Mouse (Mus musculus): ENCODE data around the gene Lyl1. TPM values are rescaled to one million over a fixed set of nuclear protein-coding genes. Genes with fewer than 3 reads are reported as not detected.

The Lyl1 gene
- polyA plus RNA-seq, 1 experiment from 2014 or later, result 45.6 TPM

DNA sequence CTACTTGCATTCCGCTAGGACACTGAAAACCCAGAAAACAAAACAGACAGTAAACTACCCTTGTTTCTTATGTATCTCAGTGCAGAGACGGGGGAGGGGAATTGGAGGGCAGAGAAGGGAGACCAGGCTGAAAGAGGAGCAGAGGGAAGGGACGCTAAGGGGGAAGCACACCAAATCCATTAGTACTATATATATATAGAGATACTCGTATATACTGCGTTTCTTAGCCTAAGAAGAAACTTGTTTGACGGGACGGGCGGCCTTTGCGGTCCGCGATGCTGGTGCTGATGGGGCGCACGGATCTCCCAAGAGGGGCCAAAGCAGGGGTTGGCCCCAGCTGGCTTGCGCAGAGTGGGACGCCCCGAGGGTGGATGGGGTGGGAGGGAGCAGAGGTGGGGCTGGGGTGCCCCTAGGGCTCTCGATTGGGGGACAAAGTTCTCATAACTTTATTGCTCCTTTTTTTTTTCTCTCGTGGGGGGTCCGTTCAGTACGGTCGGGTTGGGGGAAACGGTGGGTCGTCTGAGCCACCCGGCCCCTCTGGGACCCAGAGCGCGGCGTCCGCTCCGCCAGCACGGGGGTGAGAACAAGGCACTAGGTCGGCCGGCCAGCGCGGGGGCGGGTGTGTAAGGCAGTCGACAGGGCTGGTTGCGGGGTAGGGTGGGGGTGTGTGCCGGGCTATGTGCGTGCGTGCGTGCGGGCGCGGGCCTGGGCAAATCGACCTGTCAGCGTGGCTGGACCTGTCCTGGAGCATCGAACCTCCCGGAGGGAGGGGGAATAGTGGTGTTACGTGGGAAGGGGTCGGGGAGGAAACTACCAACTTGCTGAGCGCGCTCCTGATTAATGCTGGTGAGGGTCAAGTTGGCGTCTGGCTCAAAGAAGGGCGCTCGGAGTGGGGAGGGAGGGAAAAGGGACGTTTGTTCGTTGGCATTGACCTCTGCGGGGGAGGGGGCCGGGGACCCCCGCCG is 3.9 kb downstream of the Lyl1 start:
- Histone ChIP-seq H3K4me1 (ENCODE audit: control insufficient read depth, low read depth, low read length) (peaks cover 68% of the 10 kb centered on the region), H3K27me3 (ENCODE audit: control insufficient read depth, insufficient read depth, low read depth, low read length) (peaks cover 29% of the 10 kb centered on the region)
- WGBS (ENCODE audit: insufficient replicate concordance), result under 1% methylated on average over 61 of the region's 61 CpGs

DNA sequence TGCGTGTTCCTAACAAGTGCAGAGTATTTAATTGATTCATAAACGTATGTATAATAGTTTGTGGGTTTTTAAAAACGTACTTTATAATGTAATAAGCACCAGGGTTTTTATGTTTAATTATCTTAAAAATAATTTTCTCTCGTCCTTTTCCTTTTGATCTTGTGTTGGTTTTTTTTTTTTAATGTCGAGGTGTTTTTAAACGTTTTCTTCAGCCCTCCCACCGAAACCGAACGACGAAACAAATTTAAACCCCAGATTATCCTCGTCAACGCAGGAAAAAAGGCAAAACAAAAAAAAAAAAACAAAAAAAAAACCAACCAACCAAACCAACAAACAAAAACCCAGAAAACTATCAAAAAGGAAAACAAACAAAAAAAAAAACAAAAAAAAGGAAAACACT is 4.7 kb downstream of the Lyl1 start:
- H3K4me3 ChIP-seq (ENCODE audit: low read depth, low read length), result peak overlapping the region; percentile 71
- H3K36me3 ChIP-seq (ENCODE audit: control insufficient read depth, insufficient read depth), result peaks cover 17% of the 10 kb centered on the region
- H3K27ac ChIP-seq (ENCODE audit: low read length), result peak overlapping the region; percentile 98
- no peak for ATAC-seq (ENCODE audit: low read depth)
- H3K4me2 ChIP-seq (ENCODE audit: low read depth, low read length), result peak overlapping the region; percentile 93
- peaks cover 60% of the 10 kb centered on the region for H3K4me1 ChIP-seq (ENCODE audit: control insufficient read depth, low read depth, low read length)
- H3K9ac ChIP-seq (ENCODE audit: low read depth, low read length), result peak overlapping the region; percentile 83
- 2% methylated on average over 12 of the region's 12 CpGs for WGBS (ENCODE audit: insufficient replicate concordance)
- no peaks in the 10 kb centered on the region for H3K9me3 ChIP-seq (replicated peaks; ENCODE audit: control insufficient read depth, low read length)
- peaks cover 29% of the 10 kb centered on the region for H3K27me3 ChIP-seq (ENCODE audit: control insufficient read depth, insufficient read depth, low read depth, low read length)

More for the DNA sequence above, 3.9 kb downstream of the Lyl1 start:
- ATAC-seq (ENCODE audit: low read depth), result no peak
- Histone ChIP-seq H3K9ac (ENCODE audit: low read depth, low read length) (peak overlapping the region; percentile 83), H3K4me3 (ENCODE audit: low read depth, low read length) (peak overlapping the region; percentile 71), H3K36me3 (ENCODE audit: control insufficient read depth, insufficient read depth) (peaks cover 17% of the 10 kb centered on the region), H3K4me2 (ENCODE audit: low read depth, low read length) (peak overlapping the region; percentile 93), H3K27ac (ENCODE audit: low read length) (peak overlapping the region; percentile 98), H3K9me3 (replicated peaks; ENCODE audit: control insufficient read depth, low read length) (no peaks in the 10 kb centered on the region)

DNA sequence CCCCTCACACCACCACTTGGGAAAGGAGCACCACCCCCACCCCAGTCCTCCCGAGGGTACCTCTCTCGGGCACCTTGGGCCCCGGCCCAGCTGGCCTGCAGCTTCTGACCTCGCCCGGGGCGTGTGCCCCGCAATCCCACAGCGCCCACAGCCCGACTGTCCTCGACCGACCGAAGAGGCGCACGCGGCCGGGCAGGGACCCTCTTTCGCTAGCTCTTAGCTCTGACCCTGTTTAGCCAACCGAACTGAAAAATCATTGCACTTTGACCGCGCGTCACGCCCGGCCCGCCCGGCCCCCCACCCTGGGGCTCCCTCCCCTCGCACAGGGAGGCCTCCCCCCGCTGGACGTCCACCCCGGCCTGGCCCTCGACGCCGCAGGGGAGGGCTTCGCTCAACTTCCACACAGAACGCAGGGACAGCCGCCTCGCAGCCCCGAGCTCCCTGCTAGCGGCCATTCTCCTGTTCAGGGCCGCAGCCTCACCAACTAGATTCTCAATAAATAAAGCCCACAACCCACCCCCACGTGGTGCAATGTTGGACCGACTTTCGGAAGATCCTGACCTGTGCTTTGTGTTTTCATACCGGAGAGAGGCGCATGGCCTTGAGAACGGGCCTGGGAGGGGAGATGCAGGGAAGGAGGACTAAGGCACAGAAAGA is 5.5 kb downstream of the Lyl1 start:
- WGBS (ENCODE audit: insufficient replicate concordance), result under 1% methylated on average over 45 of the region's 45 CpGs
- H3K27me3 ChIP-seq (ENCODE audit: control insufficient read depth, insufficient read depth, low read depth, low read length), result peaks cover 29% of the 10 kb centered on the region

DNA sequence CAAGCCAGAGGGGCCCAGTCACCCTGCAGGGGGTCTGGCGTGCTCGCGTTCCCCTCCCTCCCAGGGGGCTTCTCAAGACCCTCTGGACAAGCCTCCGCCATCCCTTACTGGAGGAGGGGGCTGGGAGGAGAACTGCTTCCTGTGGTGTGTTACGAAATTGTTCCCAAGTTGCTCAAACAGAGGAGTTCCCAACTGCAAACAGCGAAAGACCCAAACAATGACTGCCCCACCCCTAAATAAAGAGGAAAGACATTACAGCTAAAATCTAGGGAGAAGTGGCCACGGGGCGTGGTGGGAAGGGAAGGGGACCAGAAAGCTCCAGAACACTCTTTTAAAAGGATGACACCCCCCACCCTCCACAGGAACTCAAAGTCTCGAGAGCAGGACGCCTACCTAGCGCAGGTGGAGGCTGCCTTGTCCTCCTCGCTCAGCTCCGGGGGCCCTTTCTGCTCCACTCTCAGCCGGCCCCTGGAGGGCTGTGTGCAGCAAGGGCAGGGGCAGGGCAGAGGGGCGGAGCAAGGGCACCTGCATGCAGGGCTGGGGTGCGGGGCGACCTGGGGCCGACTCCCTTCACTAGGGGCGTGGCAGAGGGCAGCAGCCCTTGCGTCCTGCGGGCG is 6.1 kb downstream of the Lyl1 start:
- WGBS (ENCODE audit: insufficient replicate concordance), result 2% methylated on average over 22 of the region's 22 CpGs

More for the DNA sequence above, 5.5 kb downstream of the Lyl1 start:
- Histone ChIP-seq H3K9ac (ENCODE audit: low read depth, low read length) (peak overlapping the region; percentile 63), H3K4me2 (ENCODE audit: low read depth, low read length) (peak overlapping the region; percentile 93), H3K4me3 (ENCODE audit: low read depth, low read length) (peak overlapping the region; percentile 55), H3K4me1 (ENCODE audit: control insufficient read depth, low read depth, low read length) (peaks cover 56% of the 10 kb centered on the region), H3K9me3 (replicated peaks; ENCODE audit: control insufficient read depth, low read length) (no peaks in the 10 kb centered on the region), H3K27ac (ENCODE audit: low read length) (peak overlapping the region; percentile 59), H3K36me3 (ENCODE audit: control insufficient read depth, insufficient read depth) (peaks cover 17% of the 10 kb centered on the region)
- ATAC-seq (ENCODE audit: low read depth), result peak; percentile 7; the same call in 1 of the 2 replicates

DNA sequence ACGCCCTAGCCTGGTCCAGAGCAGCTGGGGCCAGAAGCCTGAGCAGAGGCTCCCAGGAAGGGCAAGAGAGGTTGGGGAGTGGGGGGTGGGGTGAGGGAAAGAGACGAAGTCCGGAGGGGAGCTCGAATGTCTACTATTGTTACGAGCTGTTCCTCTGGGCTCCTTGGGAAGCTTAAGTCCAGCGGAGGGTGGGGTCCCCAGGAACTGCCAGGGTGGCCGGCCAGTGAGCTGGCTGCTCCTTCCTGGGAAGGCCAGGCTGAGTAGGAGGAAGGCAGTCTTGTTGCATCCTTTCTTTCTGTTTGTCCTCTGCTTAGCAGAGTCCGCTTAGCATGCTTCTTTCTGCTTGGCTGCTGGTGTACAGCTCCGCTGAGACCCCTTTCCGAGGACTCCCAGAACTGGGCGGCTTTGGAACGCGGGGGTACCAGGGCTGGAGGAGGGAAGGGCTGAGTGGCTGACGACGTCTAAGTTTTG is 6.8 kb downstream of the Lyl1 start:
- Histone ChIP-seq H3K27me3 (ENCODE audit: control insufficient read depth, insufficient read depth, low read depth, low read length) (peaks cover 29% of the 10 kb centered on the region), H3K9me3 (replicated peaks; ENCODE audit: control insufficient read depth, low read length) (no peaks in the 10 kb centered on the region), H3K4me3 (ENCODE audit: low read depth, low read length) (peak overlapping the region; percentile 55), H3K9ac (ENCODE audit: low read depth, low read length) (peak overlapping the region; percentile 63), H3K4me2 (ENCODE audit: low read depth, low read length) (peak overlapping the region; percentile 93), H3K4me1 (ENCODE audit: control insufficient read depth, low read depth, low read length) (peaks cover 62% of the 10 kb centered on the region), H3K27ac (ENCODE audit: low read length) (peak overlapping the region; percentile 59), H3K36me3 (ENCODE audit: control insufficient read depth, insufficient read depth) (peaks cover 12% of the 10 kb centered on the region)
- WGBS (ENCODE audit: insufficient replicate concordance), result 15% methylated on average over 15 of the region's 15 CpGs
- ATAC-seq (ENCODE audit: low read depth), result no peak

More for the DNA sequence above, 6.1 kb downstream of the Lyl1 start:
- peaks cover 57% of the 10 kb centered on the region for H3K4me1 ChIP-seq (ENCODE audit: control insufficient read depth, low read depth, low read length)
- peaks cover 17% of the 10 kb centered on the region for H3K36me3 ChIP-seq (ENCODE audit: control insufficient read depth, insufficient read depth)
- H3K4me2 ChIP-seq (ENCODE audit: low read depth, low read length), result peak overlapping the region; percentile 93
- H3K27me3 ChIP-seq (ENCODE audit: control insufficient read depth, insufficient read depth, low read depth, low read length), result peaks cover 29% of the 10 kb centered on the region
- peak overlapping the region; percentile 59 for H3K27ac ChIP-seq (ENCODE audit: low read length)
- H3K9me3 ChIP-seq (replicated peaks; ENCODE audit: control insufficient read depth, low read length), result no peaks in the 10 kb centered on the region
- ATAC-seq (ENCODE audit: low read depth), result peak; percentile 40
- H3K9ac ChIP-seq (ENCODE audit: low read depth, low read length), result peak overlapping the region; percentile 63
- H3K4me3 ChIP-seq (ENCODE audit: low read depth, low read length), result peak overlapping the region; percentile 55

DNA sequence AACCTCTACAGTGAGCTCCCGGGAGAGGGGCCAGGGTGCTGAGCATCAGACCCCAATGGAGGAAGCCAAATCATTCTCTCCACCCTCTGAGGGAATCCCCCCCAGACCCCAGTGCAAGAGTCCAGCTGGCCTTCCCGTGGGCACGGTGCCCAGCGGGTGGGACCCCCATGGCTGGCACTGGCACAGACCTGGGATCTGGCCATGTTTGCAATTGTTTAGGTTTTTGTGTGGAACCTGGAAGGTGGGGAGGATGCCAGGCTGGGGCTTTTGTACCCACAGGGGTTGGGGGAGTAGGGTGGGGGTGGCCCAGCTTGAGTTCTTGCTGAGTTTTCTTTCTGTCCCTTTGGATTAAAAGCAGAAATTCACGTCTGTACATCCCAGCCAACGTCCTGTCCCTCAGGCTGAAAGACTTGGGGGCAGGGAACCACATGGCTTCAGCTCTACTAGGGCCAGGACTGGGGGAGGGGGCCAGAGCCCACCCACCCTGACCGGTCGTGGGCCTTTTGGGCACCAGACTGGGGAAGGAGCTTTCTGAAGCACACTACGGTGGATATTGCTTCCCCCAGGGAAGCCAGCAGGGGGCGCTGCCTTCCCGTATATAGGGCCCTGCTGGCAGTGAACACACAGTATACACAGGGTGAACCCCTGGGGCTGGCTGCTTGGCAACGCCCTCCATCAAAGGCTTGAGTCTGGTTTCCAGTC is 7.7 kb downstream of the Lyl1 start:
- Histone ChIP-seq H3K9ac (ENCODE audit: low read depth, low read length) (0 out of 2 replicates have a peak overlapping the region, but pooled peaks have one; percentile 4), H3K27ac (ENCODE audit: low read length) (no peak overlapping the region), H3K27me3 (ENCODE audit: control insufficient read depth, insufficient read depth, low read depth, low read length) (peaks cover 29% of the 10 kb centered on the region), H3K4me2 (ENCODE audit: low read depth, low read length) (peak overlapping the region; percentile 93), H3K4me1 (ENCODE audit: control insufficient read depth, low read depth, low read length) (peaks cover 59% of the 10 kb centered on the region), H3K9me3 (replicated peaks; ENCODE audit: control insufficient read depth, low read length) (no peaks in the 10 kb centered on the region), H3K4me3 (ENCODE audit: low read depth, low read length) (no peak overlapping the region), H3K36me3 (ENCODE audit: control insufficient read depth, insufficient read depth) (peaks cover 4% of the 10 kb centered on the region)
- WGBS (ENCODE audit: insufficient replicate concordance), result 24% methylated on average over 12 of the region's 12 CpGs
- ATAC-seq (ENCODE audit: low read depth), result peak; percentile 46

DNA sequence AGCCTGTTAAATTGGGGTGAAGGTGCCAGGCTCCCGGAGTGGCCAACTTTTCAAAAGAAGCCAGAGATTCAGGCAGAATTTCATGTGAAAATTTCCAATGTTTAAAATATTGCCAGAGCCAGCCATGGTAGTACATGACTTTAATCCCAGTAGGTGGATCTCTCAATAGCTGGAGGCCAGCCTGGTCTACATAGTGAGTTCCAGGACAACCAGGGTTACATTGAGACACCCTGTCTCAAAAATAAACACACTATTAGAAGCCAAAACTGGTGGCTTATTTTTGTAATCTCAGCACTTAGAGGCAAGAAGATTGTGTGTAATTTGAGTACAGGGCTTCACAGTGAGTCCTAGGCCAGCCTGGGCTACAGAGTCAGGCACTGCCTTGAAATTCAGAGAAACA is 8.7 kb downstream of the Lyl1 start:
- ATAC-seq (ENCODE audit: low read depth), result no peak
- no peak overlapping the region for H3K9ac ChIP-seq (ENCODE audit: low read depth, low read length)
- no peak overlapping the region for H3K4me2 ChIP-seq (ENCODE audit: low read depth, low read length)
- WGBS (ENCODE audit: insufficient replicate concordance), result 97% methylated on average over 1 of the region's 1 CpGs
- H3K27me3 ChIP-seq (ENCODE audit: control insufficient read depth, insufficient read depth, low read depth, low read length), result peaks cover 29% of the 10 kb centered on the region
- H3K27ac ChIP-seq (ENCODE audit: low read length), result no peak overlapping the region
- H3K36me3 ChIP-seq (ENCODE audit: control insufficient read depth, insufficient read depth), result no peaks in the 10 kb centered on the region
- no peak overlapping the region for H3K4me3 ChIP-seq (ENCODE audit: low read depth, low read length)
- H3K4me1 ChIP-seq (ENCODE audit: control insufficient read depth, low read depth, low read length), result peaks cover 48% of the 10 kb centered on the region
- H3K9me3 ChIP-seq (replicated peaks; ENCODE audit: control insufficient read depth, low read length), result no peaks in the 10 kb centered on the region

DNA sequence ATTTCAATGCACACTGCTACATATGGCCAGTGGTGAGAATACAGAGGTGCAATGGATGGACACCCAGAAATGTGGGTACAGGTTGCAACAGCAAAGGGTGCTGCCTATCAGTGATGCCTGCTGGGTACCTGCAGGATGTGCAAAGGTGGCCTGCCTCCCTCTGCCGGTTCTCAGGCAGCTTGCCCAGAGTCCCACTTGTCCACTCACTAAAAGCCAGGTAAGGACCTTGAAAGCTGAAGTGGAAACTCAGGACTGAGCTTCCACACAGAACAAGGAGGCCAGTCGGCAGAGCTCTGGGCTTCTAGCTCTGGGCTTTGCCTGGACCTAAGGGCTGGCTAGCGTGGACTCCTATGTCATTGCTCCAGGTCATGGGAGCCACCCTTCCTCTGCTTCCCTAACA is 10.1 kb downstream of the Lyl1 start:
- H3K4me1 ChIP-seq (ENCODE audit: control insufficient read depth, low read depth, low read length), result peaks cover 41% of the 10 kb centered on the region
- no peak for ATAC-seq (ENCODE audit: low read depth)
- H3K36me3 ChIP-seq (ENCODE audit: control insufficient read depth, insufficient read depth), result no peaks in the 10 kb centered on the region
- WGBS (ENCODE audit: insufficient replicate concordance), result 72% methylated on average over 3 of the region's 3 CpGs
- no peak overlapping the region for H3K4me3 ChIP-seq (ENCODE audit: low read depth, low read length)
- H3K27ac ChIP-seq (ENCODE audit: low read length), result no peak overlapping the region
- H3K27me3 ChIP-seq (ENCODE audit: control insufficient read depth, insufficient read depth, low read depth, low read length), result peaks cover 26% of the 10 kb centered on the region
- H3K4me2 ChIP-seq (ENCODE audit: low read depth, low read length), result no peak overlapping the region
- H3K9ac ChIP-seq (ENCODE audit: low read depth, low read length), result no peak overlapping the region
- H3K9me3 ChIP-seq (replicated peaks; ENCODE audit: control insufficient read depth, low read length), result no peaks in the 10 kb centered on the region
